Mouse (Mus musculus) lung, postnatal 0 days (tissue): ENCODE results near the gene Mpc1. TPM values are rescaled to one million over a fixed set of nuclear protein-coding genes. Genes with fewer than 3 reads are reported as not detected.
"Not testable (repeated sequence)": the region's sequence is repeated elsewhere in the genome, so short reads cannot be mapped to it uniquely, and the experiment has no call there.

ENCODE experiments used
- ATAC-seq: fragments of 200-750 bp; cut with Nextera tagmentation; 2 replicates; pipeline ENCODE4 v1.8.0; 2017; ENCODE audit warnings: moderate library complexity
- DNase-seq: peaks from one replicate; pipeline ENCODE4 v3.0.0-alpha.2; 2016; ENCODE audit warnings: low spot score
- H3K27ac ChIP-seq: fragments of 300-500 bp; sonication (generic); 2 replicates; pipeline ENCODE4 v1.5.1; 2014; ENCODE audit warnings: antibody characterized with exemption, mild to moderate bottlenecking, low read length, mixed read lengths
- H3K27me3 ChIP-seq: fragments of 300-500 bp; sonication (generic); replicated peaks from 2 replicates; pipeline ENCODE4 v1.6.1; 2014; ENCODE audit warnings: low read length, mixed read lengths; ENCODE audit not compliant: insufficient read depth
- H3K36me3 ChIP-seq: fragments of 300-500 bp; sonication (generic); 2 replicates; pipeline ENCODE4 v1.6.1; 2014; ENCODE audit warnings: low read length, mixed read lengths; ENCODE audit not compliant: insufficient read depth
- H3K4me1 ChIP-seq: fragments of 300-500 bp; sonication (generic); 2 replicates; pipeline ENCODE4 v1.6.1; 2014; ENCODE audit warnings: antibody characterized with exemption, low read depth, low read length, mixed read lengths; ENCODE audit not compliant: insufficient read depth
- H3K4me2 ChIP-seq: fragments of 300-500 bp; sonication (generic); replicated peaks from 2 replicates; pipeline ENCODE4 v1.6.1; 2014; ENCODE audit warnings: low read depth, mild to moderate bottlenecking, low read length, moderate library complexity, mixed read lengths
- H3K4me3 ChIP-seq: fragments of 300-500 bp; sonication (generic); 2 replicates; pipeline ENCODE4 v1.5.1; 2014; ENCODE audit warnings: low read depth, low read length
- H3K9ac ChIP-seq: fragments of 300-500 bp; sonication (generic); replicated peaks from 2 replicates; pipeline ENCODE4 v1.6.1; 2014; ENCODE audit warnings: low read depth, mild to moderate bottlenecking
- H3K9me3 ChIP-seq: fragments of 300-500 bp; sonication (generic); 2 replicates; pipeline ENCODE4 v1.6.1; 2016; ENCODE audit warnings: low read length, mixed read lengths
- CTCF ChIP-seq: IDR thresholded peaks from 2 replicates; pipeline ENCODE4 v1.5.1; 2016; ENCODE audit warnings: antibody characterized with exemption, mild to moderate bottlenecking
- EP300 ChIP-seq: IDR thresholded peaks from 2 replicates; pipeline ENCODE4 v1.6.1; 2016; ENCODE audit warnings: antibody characterized with exemption, mild to moderate bottlenecking, control low read depth
- WGBS: fragments of 180-500 bp; shearing (Covaris S2); extraction: QIAGEN DNeasy Blood & Tissue Kit; methylation state at CpG from one replicate; pipeline ENCODE4 v1.1.7; 2014; 5-methylcytosine and 5-hydroxymethylcytosine counted together
- polyA plus RNA-seq: library from polyadenylated mRNA; unstranded; fragments of >200 nt; fragmentation: Nextera tagmentation; extraction: Ambion mirVana; gene quantifications from 2 replicates; pipeline ENCODE4 v1.2.1, GENCODE M21; 2015

Gene Mpc1
- polyA plus RNA-seq, 1 experiment from 2014 or later = 283 TPM

GRCm38 (mm10) chr17:8305801-8306200, 23.1 kb downstream of the Mpc1 start:
- Histone ChIP-seq H3K9ac (no peak overlapping the region), H3K27ac (no peak overlapping the region), H3K36me3 (no peaks in the 10 kb centered on the region), H3K4me3 (no peak overlapping the region), H3K9me3 (no peaks in the 10 kb centered on the region), H3K27me3 (no peaks in the 10 kb centered on the region), H3K4me2 (no peak overlapping the region), H3K4me1 (no peaks in the 10 kb centered on the region)
- DNase-seq (peak; percentile 38), ATAC-seq (no peak; the same call in 1 of the 2 replicates)
- 24% methylated on average over 3 of the region's 3 CpGs for WGBS
- TF ChIP-seq CTCF = peak; percentile 59
- no peak for TF ChIP-seq EP300

DNA sequence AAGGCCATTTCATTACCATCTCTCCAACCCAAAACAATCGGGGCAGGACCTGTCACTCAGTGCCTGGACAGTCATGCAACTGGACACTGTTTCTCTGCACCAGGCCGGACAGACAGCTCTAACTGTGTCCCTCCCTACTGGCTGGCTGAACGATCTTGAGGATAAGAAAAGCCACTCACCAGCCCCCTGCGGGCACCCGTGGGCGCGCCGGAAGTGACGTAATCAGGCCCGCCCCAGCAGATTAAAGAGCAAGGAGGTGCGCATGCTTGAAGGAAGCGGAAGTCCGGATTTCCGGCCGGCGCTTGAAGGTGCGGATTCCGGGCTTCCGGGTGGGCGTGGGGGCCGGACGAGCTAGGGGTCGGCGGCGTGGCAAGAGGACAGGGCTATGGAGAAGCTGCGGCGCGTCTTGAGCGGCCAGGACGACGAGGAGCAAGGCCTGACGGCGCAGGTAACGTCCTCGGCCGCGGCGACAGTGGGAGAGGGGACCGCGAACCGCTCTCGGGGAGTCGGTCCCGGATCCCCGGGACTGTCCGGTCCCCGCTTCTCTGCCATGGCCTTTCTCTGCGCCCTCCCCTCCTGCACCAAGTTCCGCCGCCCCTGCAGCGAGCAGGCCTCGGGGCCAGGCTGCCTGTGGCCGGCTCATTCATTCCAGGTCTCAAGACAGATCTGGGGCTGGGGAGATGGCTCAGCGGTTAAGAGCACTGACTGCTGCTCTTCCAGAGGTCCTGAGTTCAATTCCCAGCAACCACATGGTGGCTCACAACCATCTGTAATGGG, 28.3 kb downstream of the Mpc1 start, which contains the start of gene Sft2d1:
Sft2d1 (plus strand) TSS at position 265 of the 777 bp plus-strand sequence.
- Histone ChIP-seq H3K4me3 (peak within 1 kb of the TSS; percentile 69), H3K9me3 (no peaks in the 10 kb centered on the region), H3K36me3 (no peaks in the 10 kb centered on the region), H3K27me3 (no peaks in the 10 kb centered on the region), H3K27ac (peak within 1 kb of the TSS; percentile 81), H3K4me2 (peak within 1 kb of the TSS; percentile 69), H3K9ac (peak within 1 kb of the TSS; percentile 77), H3K4me1 (peaks cover 3% of the 10 kb centered on the region; the same call in 1 of the 2 replicates)
- TF ChIP-seq CTCF (no peak), EP300 (peak; percentile 82; the same call in 1 of the 2 replicates)
- DNase-seq (peak; percentile 97), ATAC-seq (peak; percentile 98)
- 0% methylated on average over 52 of the region's 54 CpGs for WGBS

- 26% methylated on average over 3 of the region's 3 CpGs for WGBS
- Histone ChIP-seq H3K9ac (no peak overlapping the region), H3K27ac (no peak overlapping the region), H3K4me3 (peak overlapping the region; percentile 69), H3K9me3 (no peaks in the 10 kb centered on the region), H3K4me2 (peak overlapping the region; percentile 69), H3K36me3 (no peaks in the 10 kb centered on the region), H3K27me3 (no peaks in the 10 kb centered on the region), H3K4me1 (peaks cover 3% of the 10 kb centered on the region; the same call in 1 of the 2 replicates)
- TF ChIP-seq EP300 = no peak; the same call in 1 of the 2 replicates
- no peak for TF ChIP-seq CTCF
- peak; percentile 3; the same call in 1 of the 2 replicates for ATAC-seq
- DNase-seq = peak; percentile 37
Measured at GRCm38 (mm10) chr17:8311751-8312150, 29.0 kb downstream of the Mpc1 start.

GRCm38 (mm10) chr17:8313976-8314375, 31.3 kb downstream of the Mpc1 start:
- WGBS = 87% methylated on average over 3 of the region's 3 CpGs
- DNase-seq (no peak), ATAC-seq (no peak)
- Histone ChIP-seq H3K4me1 (peaks cover 3% of the 10 kb centered on the region; the same call in 1 of the 2 replicates), H3K27ac (no peak overlapping the region), H3K27me3 (no peaks in the 10 kb centered on the region), H3K4me2 (no peak overlapping the region), H3K9me3 (no peaks in the 10 kb centered on the region), H3K9ac (no peak overlapping the region), H3K4me3 (no peak overlapping the region), H3K36me3 (no peaks in the 10 kb centered on the region)
- TF ChIP-seq CTCF = no peak
- TF ChIP-seq EP300 = no peak

- peak; percentile 87 for ATAC-seq
- 62% methylated on average over 1 of the region's 1 CpGs for WGBS
- H3K9me3 ChIP-seq = no peaks in the 10 kb centered on the region
Measured at GRCm38 (mm10) chr17:8316251-8316650, 33.5 kb downstream of the Mpc1 start.

GRCm38 (mm10) chr17:8326877-8327276, 44.2 kb downstream of the Mpc1 start:
- not testable (repeated sequence) for H3K4me3 ChIP-seq, H3K36me3 ChIP-seq, H3K27ac ChIP-seq, H3K9me3 ChIP-seq, H3K9ac ChIP-seq, ATAC-seq, H3K4me1 ChIP-seq, H3K27me3 ChIP-seq, DNase-seq, H3K4me2 ChIP-seq
- 90% methylated on average over 10 of the region's 11 CpGs for whole genome bisulfite sequencing

More at GRCm38 (mm10) chr17:8316251-8316650, 33.5 kb downstream of the Mpc1 start:
- no peak overlapping the region for H3K4me3 ChIP-seq
- TF ChIP-seq EP300 (no peak), CTCF (peak; percentile 85)
- no peak overlapping the region for H3K27ac ChIP-seq
- no peak overlapping the region for H3K9ac ChIP-seq
- H3K36me3 ChIP-seq = no peaks in the 10 kb centered on the region
- peaks cover 3% of the 10 kb centered on the region; the same call in 1 of the 2 replicates for H3K4me1 ChIP-seq
- no peaks in the 10 kb centered on the region for H3K27me3 ChIP-seq
- DNase-seq = peak; percentile 76
- no peak overlapping the region for H3K4me2 ChIP-seq
